Comparison of ENCODE assay signal across 9 mouse cellular contexts in genomic region chr8:105470262-105470661, GRCm38 (mm10). TPM values are rescaled to one million over a fixed set of nuclear protein-coding genes. Genes with fewer than 3 reads are reported as not detected.
DNase-seq lines count a peak whose midpoint lies in the region; ATAC-seq and TF ChIP-seq lines count a peak whose summit lies in the region.
"Had no signal": no experiment of that assay in that cellular context is flagged by ENCODE, and none has a peak within 500 bp of the region (broad histone marks: within the 10 kb centered on the region; RNA-seq: fewer than 3 reads in every experiment).

No protein-coding gene starts in this region.

- no peak overlapping the region for H3K9ac ChIP-seq in lung, embryonic 16.5 days (ENCODE audit: low read length)
- H3K9ac ChIP-seq in forebrain, embryonic 14.5 days (ENCODE audit: low read length), result no peak overlapping the region; the same call in 1 of the 2 replicates
- H3K9ac ChIP-seq in intestine, postnatal 0 days (ENCODE audit: low read depth, low read length), result no peak overlapping the region
- H3K9ac ChIP-seq in stomach, embryonic 15.5 days, result no peak overlapping the region

- peak overlapping the region; percentile 69 for H3K4me2 ChIP-seq in lung, embryonic 16.5 days (ENCODE audit: low read depth, low read length)
- peak overlapping the region; percentile 59 for H3K4me2 ChIP-seq in forebrain, embryonic 14.5 days (ENCODE audit: low read length)
- H3K4me2 ChIP-seq in intestine, postnatal 0 days (replicated peaks; ENCODE audit: low read depth), result peak overlapping the region; percentile 60
- peak overlapping the region; percentile 51 for H3K4me2 ChIP-seq in stomach, embryonic 15.5 days

- WGBS in lung, embryonic 16.5 days, result 70% methylated on average over 5 of the region's 5 CpGs
- 81% methylated on average over 5 of the region's 5 CpGs for WGBS in forebrain, embryonic 14.5 days
- WGBS in intestine, postnatal 0 days, result 66% methylated on average over 5 of the region's 5 CpGs
- WGBS in stomach, embryonic 15.5 days, result 61% methylated on average over 5 of the region's 5 CpGs

- H3K4me1 ChIP-seq in lung, embryonic 16.5 days (replicated peaks; ENCODE audit: control insufficient read depth, insufficient read depth, low read length), result peaks cover 56% of the 10 kb centered on the region
- peaks cover 30% of the 10 kb centered on the region for H3K4me1 ChIP-seq in forebrain, embryonic 14.5 days (ENCODE audit: control insufficient read depth, insufficient read depth, low read length)
- H3K4me1 ChIP-seq in intestine, postnatal 0 days (replicated peaks; ENCODE audit: control insufficient read depth, insufficient read depth, low read length), result peaks cover 18% of the 10 kb centered on the region; the same call in 1 of the 2 replicates
- H3K4me1 ChIP-seq in stomach, embryonic 15.5 days, result peaks cover 43% of the 10 kb centered on the region

- no peak for ATAC-seq in lung, embryonic 16.5 days (ENCODE audit: low read depth)
- no peak for ATAC-seq in forebrain, embryonic 14.5 days
- ATAC-seq in intestine, postnatal 0 days, result no peak
- ATAC-seq in stomach, embryonic 15.5 days (ENCODE audit: insufficient read depth, low FRiP score, low read depth), result no peak

- DNase-seq in lung, postnatal 14 days, result no peak
- no peak for DNase-seq in forebrain, embryonic 14.5 days (ENCODE audit: low spot score)
- no peak for DNase-seq in adrenal gland, postnatal 10 days
- no peak for DNase-seq in kidney, postnatal 10 days
- DNase-seq: right cerebral cortex, postnatal 4 days had no signal

- no peak for TF ChIP-seq CTCF in intestine, postnatal 0 days (IDR thresholded peaks at IDR 0.05; ENCODE audit: low read depth)

- H3K9me3 ChIP-seq in lung, embryonic 16.5 days (ENCODE audit: control insufficient read depth, low read length), result no peaks in the 10 kb centered on the region
- H3K9me3 ChIP-seq in forebrain, embryonic 14.5 days (replicated peaks; ENCODE audit: control insufficient read depth, low read length), result no peaks in the 10 kb centered on the region
- H3K9me3 ChIP-seq in intestine, postnatal 0 days (ENCODE audit: control insufficient read depth), result no peaks in the 10 kb centered on the region
- no peaks in the 10 kb centered on the region for H3K9me3 ChIP-seq in stomach, embryonic 15.5 days

- H3K36me3 ChIP-seq in lung, embryonic 16.5 days (ENCODE audit: control insufficient read depth, insufficient read depth, low read length), result peaks cover 4% of the 10 kb centered on the region; the same call in 1 of the 2 replicates
- no peaks in the 10 kb centered on the region for H3K36me3 ChIP-seq in forebrain, embryonic 14.5 days (ENCODE audit: control insufficient read depth, insufficient read depth, low read length)
- H3K36me3 ChIP-seq in intestine, postnatal 0 days (ENCODE audit: control insufficient read depth, insufficient read depth), result peaks cover 9% of the 10 kb centered on the region; the same call in 1 of the 2 replicates
- peaks cover 4% of the 10 kb centered on the region; the same call in 1 of the 2 replicates for H3K36me3 ChIP-seq in stomach, embryonic 15.5 days

- no peaks in the 10 kb centered on the region; the same call in 1 of the 2 replicates for H3K27me3 ChIP-seq in lung, embryonic 16.5 days (ENCODE audit: control insufficient read depth, insufficient read depth, low read depth, low read length)
- H3K27me3 ChIP-seq in forebrain, embryonic 14.5 days (replicated peaks; ENCODE audit: control insufficient read depth, insufficient read depth, low read length), result 0 out of 2 replicates have a peak, but pooled peaks cover 4% of the 10 kb centered on the region
- H3K27me3 ChIP-seq in intestine, postnatal 0 days (replicated peaks; ENCODE audit: control insufficient read depth, insufficient read depth, low read length), result no peaks in the 10 kb centered on the region
- H3K27me3 ChIP-seq in stomach, embryonic 15.5 days (replicated peaks), result 0 out of 2 replicates have a peak, but pooled peaks cover 2% of the 10 kb centered on the region

- H3K27ac ChIP-seq in lung, embryonic 16.5 days (ENCODE audit: low read length), result no peak overlapping the region
- no peak overlapping the region for H3K27ac ChIP-seq in forebrain, embryonic 14.5 days (ENCODE audit: low read depth, low read length)
- no peak overlapping the region for H3K27ac ChIP-seq in intestine, postnatal 0 days (ENCODE audit: low read depth, low read length)
- H3K27ac ChIP-seq in stomach, embryonic 15.5 days, result no peak overlapping the region

- no peak overlapping the region for H3K4me3 ChIP-seq in lung, embryonic 16.5 days (ENCODE audit: low read length)
- H3K4me3 ChIP-seq in forebrain, embryonic 14.5 days (ENCODE audit: low read depth, low read length), result peak overlapping the region; percentile 31; the same call in 1 of the 2 replicates
- H3K4me3 ChIP-seq in intestine, postnatal 0 days (ENCODE audit: low read depth, low read length), result no peak overlapping the region
- H3K4me3 ChIP-seq in stomach, embryonic 15.5 days (replicated peaks), result no peak overlapping the region

RNA-seq across cellular contexts. Expression of gene Tppp3, which starts 1.1 kb away (rescaled TPM):
- 83.3 and 110 TPM in 2 replicates for polyA plus RNA-seq in lung, embryonic 16.5 days (2015; fragmentation: Nextera tagmentation; extraction: Ambion mirVana)
- polyA plus RNA-seq in forebrain, embryonic 14.5 days (2014; fragmentation: Nextera tagmentation; extraction: Ambion mirVana), result 49.2 and 57.0 TPM in 2 replicates
- 67.9 and 78.5 TPM in 2 replicates for polyA plus RNA-seq in intestine, postnatal 0 days (2015; fragmentation: Nextera tagmentation; extraction: Ambion mirVana)
- 44.7 and 45.5 TPM in 2 replicates for polyA plus RNA-seq in stomach, embryonic 15.5 days (2015; fragmentation: Nextera tagmentation; extraction: Ambion mirVana)
- total RNA-seq in adrenal gland, postnatal 10 days (2021), result 100 to 1,000 TPM in 1 of 2 experiments, 10 to 100 TPM in 1; 67.9 to 106 TPM

RNA-seq across cellular contexts. Expression of gene Zdhhc1, which starts 26.4 kb away (rescaled TPM):
- 48.3 and 48.4 TPM in 2 replicates for polyA plus RNA-seq in lung, embryonic 16.5 days (2015; fragmentation: Nextera tagmentation; extraction: Ambion mirVana)
- polyA plus RNA-seq in forebrain, embryonic 14.5 days (2014; fragmentation: Nextera tagmentation; extraction: Ambion mirVana), result 15.5 and 22.0 TPM in 2 replicates
- 6.4 and 7.1 TPM in 2 replicates for polyA plus RNA-seq in intestine, postnatal 0 days (2015; fragmentation: Nextera tagmentation; extraction: Ambion mirVana)
- polyA plus RNA-seq in stomach, embryonic 15.5 days (2015; fragmentation: Nextera tagmentation; extraction: Ambion mirVana), result 32.2 and 34.7 TPM in 2 replicates
- total RNA-seq in adrenal gland, postnatal 10 days (2021), result 10 to 100 TPM; 15.1 to 18.4 TPM

RNA-seq across cellular contexts. Expression of gene Hsd11b2, which starts 48.3 kb away (rescaled TPM):
- 1.6 and 2.2 TPM in 2 replicates for polyA plus RNA-seq in lung, embryonic 16.5 days (2015; fragmentation: Nextera tagmentation; extraction: Ambion mirVana)
- 1.1 and 1.8 TPM in 2 replicates for polyA plus RNA-seq in forebrain, embryonic 14.5 days (2014; fragmentation: Nextera tagmentation; extraction: Ambion mirVana)
- 1.1 and 4.1 TPM in 2 replicates for polyA plus RNA-seq in intestine, postnatal 0 days (2015; fragmentation: Nextera tagmentation; extraction: Ambion mirVana)
- polyA plus RNA-seq in stomach, embryonic 15.5 days (2015; fragmentation: Nextera tagmentation; extraction: Ambion mirVana), result 2.5 and 2.7 TPM in 2 replicates
- total RNA-seq in adrenal gland, postnatal 10 days (2021), result 1 to 10 TPM; 1.9 to 2.5 TPM
- total RNA-seq: left cerebral cortex, adult 18-20 months had no signal

RNA-seq across cellular contexts. Expression of gene Lrrc36, which starts 56.9 kb away (rescaled TPM):
- polyA plus RNA-seq in lung, embryonic 16.5 days (2015; fragmentation: Nextera tagmentation; extraction: Ambion mirVana), result 1.5 and 1.6 TPM in 2 replicates
- polyA plus RNA-seq in forebrain, embryonic 14.5 days (2014; fragmentation: Nextera tagmentation; extraction: Ambion mirVana), result 0.22 and 0.43 TPM in 2 replicates
- polyA plus RNA-seq in intestine, postnatal 0 days (2015; fragmentation: Nextera tagmentation; extraction: Ambion mirVana), result 0.10 and 0.20 TPM in 2 replicates
- polyA plus RNA-seq in stomach, embryonic 15.5 days (2015; fragmentation: Nextera tagmentation; extraction: Ambion mirVana), result 0.09 TPM in 1 of 2 replicates, not detected in the other
- 1 to 10 TPM; 3.3 to 3.8 TPM for total RNA-seq in adrenal gland, postnatal 10 days (2021)

RNA-seq across cellular contexts. Expression of gene Kctd19, which starts 57.0 kb away (rescaled TPM):
- polyA plus RNA-seq in lung, embryonic 16.5 days (2015; fragmentation: Nextera tagmentation; extraction: Ambion mirVana), result 0.13 and 0.36 TPM in 2 replicates
- polyA plus RNA-seq in forebrain, embryonic 14.5 days (2014; fragmentation: Nextera tagmentation; extraction: Ambion mirVana), result 0.09 TPM in 1 of 2 replicates, not detected in the other
- polyA plus RNA-seq in intestine, postnatal 0 days (2015; fragmentation: Nextera tagmentation; extraction: Ambion mirVana), result 0.07 and 0.13 TPM in 2 replicates
- not detected in 2 replicates for polyA plus RNA-seq in stomach, embryonic 15.5 days (2015; fragmentation: Nextera tagmentation; extraction: Ambion mirVana)
- under 1 TPM; 0.15 to 0.33 TPM for total RNA-seq in adrenal gland, postnatal 10 days (2021)
- total RNA-seq: left cerebral cortex, adult 18-20 months had no signal
